Mouse (Mus musculus) heart, adult 8-10 months (tissue): ENCODE data around the gene Chd8. TPM values are rescaled to one million over a fixed set of nuclear protein-coding genes. Genes with fewer than 3 reads are reported as not detected.
"Not testable (repeated sequence)": the region's sequence is repeated elsewhere in the genome, so short reads cannot be mapped to it uniquely, and the experiment has no call there.

Source experiments
- DNase-seq: peaks from one replicate; pipeline ENCODE4 v3.0.0; 2022; ENCODE audit warnings: low spot score
- total RNA-seq, 4 experiments: library from RNA; stranded (reverse); gene quantifications; 2 replicates each; pipeline ENCODE4 v1.2.4; 2022

The Chd8 gene
- 10 to 100 TPM; 26.8 to 42.5 (median 37.7) TPM for total RNA-seq

GRCm38 (mm10) chr14:52257484-52258213, at the start of gene Chd8:
Gene Chd8, minus strand, starts transcription at chr14:52257780.
- DNase-seq = peak; percentile 97

GRCm38 (mm10) chr14:52306100-52306499, 48.5 kb upstream of the Chd8 start:
- DNase-seq = no peak

GRCm38 (mm10) chr14:52304644-52305271, 47.2 kb upstream of the Chd8 start, which contains the start of gene Mettl3:
Gene Mettl3, minus strand, starts transcription at chr14:52305128.
- peak; percentile 92 for DNase-seq

GRCm38 (mm10) chr14:52303517-52303916, 45.9 kb upstream of the Chd8 start:
- not testable (repeated sequence) for DNase-seq

- DNase-seq = no peak
These were observed 38.1 kb upstream of the Chd8 start for GRCm38 (mm10) chr14:52295558-52296264.

DNA sequence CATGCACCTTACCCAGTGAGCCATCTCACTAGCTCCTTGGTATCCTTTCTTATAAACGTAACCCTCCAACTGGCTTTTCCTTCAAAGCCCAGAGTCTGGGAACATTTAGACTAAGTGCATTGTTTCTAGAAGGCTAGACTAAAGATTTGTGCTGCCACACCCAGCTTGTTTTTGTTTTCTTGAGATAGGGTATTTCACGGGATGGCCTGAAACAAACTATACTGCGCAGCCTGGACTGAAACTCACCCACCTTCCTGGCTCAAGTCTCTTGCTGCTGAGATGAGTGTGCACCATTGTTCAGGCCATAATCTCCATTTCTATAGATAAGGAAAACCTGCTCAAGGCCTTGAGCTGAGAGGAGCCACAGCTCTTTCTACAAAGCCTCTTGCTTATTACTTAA, 26.6 kb upstream of the Chd8 start:
- DNase-seq = no peak

DNA sequence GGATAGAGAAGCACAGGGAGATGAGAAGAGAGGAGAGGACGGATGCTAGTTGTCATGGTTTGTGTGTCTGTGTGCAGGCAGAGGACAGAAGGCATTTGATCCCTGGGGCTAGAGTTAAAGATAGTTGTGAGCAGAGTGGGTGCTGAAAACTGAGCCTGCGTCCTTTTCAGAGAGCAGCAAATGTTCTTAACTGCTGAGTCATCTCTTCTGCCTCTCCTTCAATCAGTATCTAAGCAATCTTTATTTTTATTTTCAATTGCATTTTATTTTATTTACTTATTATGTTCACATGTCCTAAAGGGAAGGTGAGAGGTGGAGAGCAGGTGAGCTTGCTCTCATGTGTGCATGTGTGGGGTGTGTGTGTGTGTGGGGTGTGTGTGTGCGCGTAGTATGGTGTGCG, 26.0 kb upstream of the Chd8 start:
- DNase-seq = no peak

DNA sequence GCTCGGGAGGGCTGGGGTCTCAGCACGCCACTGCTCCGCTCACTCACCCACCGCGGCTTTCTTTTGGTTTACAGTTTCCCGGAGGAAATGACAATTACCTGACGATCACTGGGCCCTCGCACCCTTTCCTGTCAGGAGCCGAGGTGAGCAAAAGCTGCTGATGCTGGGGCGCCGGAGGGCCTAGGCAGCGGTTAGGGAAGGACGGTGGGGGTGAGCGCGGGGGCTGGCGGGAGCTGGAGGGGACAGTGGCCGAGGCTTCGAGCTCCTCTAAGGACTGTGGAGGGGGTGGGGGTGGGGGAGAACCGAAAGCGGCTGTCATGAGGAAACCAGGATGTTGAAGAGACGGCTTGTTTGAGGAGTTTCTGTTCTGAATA, 22.2 kb upstream of the Chd8 start:
- DNase-seq = no peak

GRCm38 (mm10) chr14:52278932-52279746, 21.6 kb upstream of the Chd8 start, which contains the start of the genes Tox4 and Rab2b:
Gene Tox4, plus strand, starts transcription at chr14:52279146.
Gene Rab2b, minus strand, starts transcription at chr14:52279545.
- peak; percentile 99 for DNase-seq

DNA sequence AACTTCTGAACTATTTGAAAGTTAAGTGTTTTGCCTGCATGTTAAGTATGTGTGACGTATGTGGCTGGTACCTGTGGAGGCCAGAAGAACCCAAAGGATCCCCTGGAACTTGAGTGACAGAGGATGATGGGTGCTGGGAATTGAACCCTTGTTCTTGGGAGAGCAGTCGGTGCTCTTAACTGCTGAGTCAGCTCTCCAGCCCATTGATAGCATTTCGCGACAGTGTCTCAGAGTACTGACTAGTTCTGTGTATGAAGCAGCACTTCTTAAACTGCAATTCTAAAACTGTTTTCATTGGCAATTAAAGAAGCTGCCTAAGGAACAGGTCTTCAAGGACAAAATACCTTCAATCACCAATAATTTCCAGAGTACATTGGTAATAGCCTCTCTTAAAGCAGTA, 19.6 kb upstream of the Chd8 start:
- DNase-seq = no peak

DNA sequence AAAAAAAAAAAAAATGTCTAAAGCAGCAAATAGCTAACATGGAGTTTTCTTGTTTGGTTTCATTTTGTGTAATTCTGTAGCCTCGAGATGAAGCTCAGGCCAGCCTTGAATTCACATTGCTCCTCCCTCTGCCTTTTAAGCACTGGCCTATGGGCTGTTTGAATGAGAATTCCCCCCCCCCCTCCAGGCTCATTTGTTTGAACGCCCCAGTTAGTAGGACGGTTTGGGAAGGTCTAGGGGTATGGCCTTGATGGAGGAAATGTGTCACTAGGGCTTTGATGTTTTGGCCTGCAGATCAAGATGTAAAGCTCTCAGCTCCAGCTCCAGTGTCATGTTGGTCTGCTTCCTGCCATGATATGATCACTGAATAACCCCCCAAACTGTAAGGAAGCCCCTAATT, 15.2 kb upstream of the Chd8 start:
- no peak for DNase-seq

- DNase-seq = no peak
These were observed 1.0 kb downstream of the Chd8 start for GRCm38 (mm10) chr14:52256311-52257175.

- DNase-seq = no peak
These were observed 11.5 kb downstream of the Chd8 start for GRCm38 (mm10) chr14:52246129-52246528.

DNA sequence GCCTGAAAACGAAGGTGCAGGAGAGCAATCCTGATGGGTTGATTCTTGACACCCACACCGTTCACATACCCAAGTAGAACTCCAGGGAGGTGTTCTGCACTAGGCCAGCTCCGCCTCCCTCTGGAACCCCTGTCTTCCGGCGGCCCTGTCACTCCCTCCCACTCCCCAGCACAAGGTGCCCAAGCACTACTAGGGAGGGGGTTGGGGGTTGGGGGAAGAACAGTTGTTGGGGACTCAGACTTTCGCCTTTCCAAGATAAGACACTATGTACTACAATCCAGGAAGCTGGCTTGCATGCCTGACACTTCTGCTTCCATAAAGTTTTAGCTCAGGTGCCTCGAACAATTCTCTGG, 12.9 kb downstream of the Chd8 start:
- DNase-seq = no peak

- DNase-seq = peak; percentile 100
These were observed 13.4 kb downstream of the Chd8 start for GRCm38 (mm10) chr14:52244041-52244689.

DNA sequence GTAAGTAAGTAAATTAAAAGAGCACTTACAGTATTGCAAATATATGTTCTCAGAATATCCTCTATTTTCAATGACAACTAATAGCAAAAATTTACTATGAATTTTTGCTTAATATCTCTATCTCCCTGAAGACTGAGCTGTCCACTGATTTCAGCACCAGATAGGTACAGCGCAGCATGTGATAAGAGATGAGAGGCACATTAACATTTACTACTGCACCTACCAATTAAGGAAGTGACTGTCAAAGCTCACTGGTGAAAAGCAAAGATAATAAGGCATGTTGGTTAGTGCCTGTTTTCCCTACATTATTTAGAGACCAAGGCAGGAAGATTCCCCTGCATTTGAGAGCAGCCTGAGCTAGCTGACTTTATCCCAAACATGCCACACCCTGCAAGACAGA, 21.4 kb downstream of the Chd8 start:
- DNase-seq = no peak

- peak; percentile 31 for DNase-seq
These were observed 22.4 kb downstream of the Chd8 start for GRCm38 (mm10) chr14:52235165-52235564.

GRCm38 (mm10) chr14:52232249-52232648, 25.3 kb downstream of the Chd8 start:
- no peak for DNase-seq

DNA sequence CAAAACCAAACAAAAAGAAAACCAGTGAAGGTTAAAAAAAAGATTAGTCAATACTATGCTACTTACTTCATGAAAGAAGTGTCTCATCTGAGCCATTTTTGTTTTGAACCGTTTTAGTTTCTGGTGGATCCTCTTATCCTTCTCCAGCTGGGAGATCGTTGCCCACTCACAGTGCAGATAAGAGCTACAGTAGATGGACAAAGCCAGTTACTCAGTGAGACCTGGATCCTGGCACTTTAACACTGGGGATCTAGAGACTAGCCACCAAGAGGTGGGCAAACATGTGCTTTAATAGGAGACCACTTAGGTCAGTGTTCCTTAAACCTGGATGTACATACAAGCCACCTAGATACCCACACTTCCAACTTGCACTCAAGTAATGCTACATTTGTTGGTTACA, 31.6 kb downstream of the Chd8 start:
- no peak for DNase-seq

GRCm38 (mm10) chr14:52217261-52217660, 40.3 kb downstream of the Chd8 start:
- no peak for DNase-seq
